Mouse (Mus musculus): Measurements from ENCODE around the gene Trhde. TPM values are rescaled to one million over a fixed set of nuclear protein-coding genes. Genes with fewer than 3 reads are reported as not detected.

Trhde gene
- polyA plus RNA-seq, 2 experiments = 2.0 to 3.3 TPM

GRCm38 (mm10) chr10:114759240-114759639 lies 42.9 kb downstream of the Trhde start:
- Histone ChIP-seq H3K36me3 (ENCODE audit: control insufficient read depth, insufficient read depth, low read length) (no peaks in the 10 kb centered on the region), H3K27me3 (ENCODE audit: control insufficient read depth, insufficient read depth, low read length) (no peaks in the 10 kb centered on the region), H3K9ac (ENCODE audit: low read depth, low read length, severe bottlenecking) (no peak overlapping the region), H3K9me3 (ENCODE audit: control insufficient read depth, low read length) (no peaks in the 10 kb centered on the region), H3K4me1 (ENCODE audit: control insufficient read depth, insufficient read depth, low read length) (no peaks in the 10 kb centered on the region), H3K4me3 (replicated peaks; ENCODE audit: low read length) (no peak overlapping the region), H3K4me2 (replicated peaks; ENCODE audit: low read depth, low read length, severe bottlenecking) (no peak overlapping the region), H3K27ac (replicated peaks; ENCODE audit: low read depth, low read length) (no peak overlapping the region)
- no peak for TF ChIP-seq POLR2A (IDR thresholded peaks at IDR 0.05; ENCODE audit: borderline replicate concordance, extremely low read depth, insufficient read depth, insufficient read length)
- ATAC-seq (ENCODE audit: low FRiP score, low read depth) (no peak), DNase-seq (ENCODE audit: low spot score) (no peak)
- 73% methylated on average over 3 of the region's 3 CpGs for WGBS

DNA sequence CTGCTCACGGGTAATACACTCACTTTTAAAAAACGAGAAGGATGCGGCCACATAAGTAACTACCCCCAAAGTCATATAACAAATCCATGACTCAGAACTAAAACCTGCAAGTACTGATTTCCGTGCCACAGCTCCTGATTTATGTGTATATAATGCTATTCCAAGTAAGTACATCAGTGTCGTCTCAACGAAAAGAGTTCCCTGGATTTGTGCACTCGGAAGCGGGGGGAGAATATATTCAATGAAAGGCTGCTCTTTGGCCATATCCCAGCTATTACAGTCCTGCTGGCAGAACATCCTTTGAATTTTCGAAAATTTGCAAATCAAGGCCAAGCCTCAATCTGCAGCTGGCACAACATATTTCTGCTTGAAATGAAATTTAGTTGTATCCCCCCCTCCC lies 43.5 kb downstream of the Trhde start:
- ATAC-seq (ENCODE audit: low FRiP score, low read depth) = no peak
- no peak for DNase-seq (ENCODE audit: low spot score)
- no peaks in the 10 kb centered on the region for H3K36me3 ChIP-seq (ENCODE audit: control insufficient read depth, insufficient read depth, low read length)
- H3K4me2 ChIP-seq (replicated peaks; ENCODE audit: low read depth, low read length, severe bottlenecking) = no peak overlapping the region
- H3K27ac ChIP-seq (replicated peaks; ENCODE audit: low read depth, low read length) = no peak overlapping the region
- no peaks in the 10 kb centered on the region for H3K4me1 ChIP-seq (ENCODE audit: control insufficient read depth, insufficient read depth, low read length)
- no peak overlapping the region for H3K9ac ChIP-seq (ENCODE audit: low read depth, low read length, severe bottlenecking)
- TF ChIP-seq POLR2A (IDR thresholded peaks at IDR 0.05; ENCODE audit: borderline replicate concordance, extremely low read depth, insufficient read depth, insufficient read length) = no peak
- 84% methylated on average over 9 of the region's 9 CpGs for WGBS
- H3K9me3 ChIP-seq (ENCODE audit: control insufficient read depth, low read length) = no peaks in the 10 kb centered on the region
- no peak overlapping the region for H3K4me3 ChIP-seq (replicated peaks; ENCODE audit: low read length)
- H3K27me3 ChIP-seq (ENCODE audit: control insufficient read depth, insufficient read depth, low read length) = no peaks in the 10 kb centered on the region

- Histone ChIP-seq H3K4me1 (ENCODE audit: control insufficient read depth, insufficient read depth, low read length) (peaks cover 10% of the 10 kb centered on the region), H3K36me3 (ENCODE audit: control insufficient read depth, insufficient read depth, low read length) (no peaks in the 10 kb centered on the region), H3K27ac (replicated peaks; ENCODE audit: low read depth, low read length) (no peak overlapping the region), H3K27me3 (ENCODE audit: control insufficient read depth, insufficient read depth, low read length) (no peaks in the 10 kb centered on the region), H3K4me3 (replicated peaks; ENCODE audit: low read length) (no peak overlapping the region; the same call in 1 of the 2 replicates), H3K9ac (ENCODE audit: low read depth, low read length, severe bottlenecking) (0 out of 2 replicates have a peak overlapping the region, but pooled peaks have one; percentile 21), H3K4me2 (replicated peaks; ENCODE audit: low read depth, low read length, severe bottlenecking) (peak overlapping the region; percentile 32), H3K9me3 (ENCODE audit: control insufficient read depth, low read length) (no peaks in the 10 kb centered on the region)
- DNase-seq (ENCODE audit: low spot score) = peak; percentile 45
- WGBS = 24% methylated on average over 15 of the region's 15 CpGs
- no peak for ATAC-seq (ENCODE audit: low FRiP score, low read depth)
- TF ChIP-seq POLR2A (IDR thresholded peaks at IDR 0.05; ENCODE audit: borderline replicate concordance, extremely low read depth, insufficient read depth, insufficient read length) = no peak
Observed at GRCm38 (mm10) chr10:114742755-114743705, 59.1 kb downstream of the Trhde start.

DNA sequence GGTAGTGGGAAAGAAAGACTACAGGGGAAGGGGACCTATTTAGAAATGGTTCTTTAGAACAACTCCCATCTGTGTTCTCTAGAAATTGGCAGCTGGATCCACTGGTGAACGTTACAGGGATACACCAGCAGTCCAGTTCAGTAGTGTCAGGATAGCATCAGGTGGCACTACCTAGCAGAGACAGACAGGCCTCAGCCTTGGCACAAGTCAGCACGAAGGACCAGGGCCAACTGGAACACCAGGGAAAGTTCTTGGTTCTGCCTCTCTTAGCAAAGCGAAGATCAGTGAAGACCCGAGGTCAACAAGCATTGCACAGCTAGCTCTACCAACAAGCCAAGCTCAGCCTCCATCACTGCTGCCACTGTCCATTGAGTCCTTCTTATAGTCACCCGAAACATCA lies 62.2 kb downstream of the Trhde start:
- DNase-seq (ENCODE audit: low spot score) (no peak), ATAC-seq (ENCODE audit: low FRiP score, low read depth) (no peak)
- H3K4me1 ChIP-seq (ENCODE audit: control insufficient read depth, insufficient read depth, low read length) = peaks cover 10% of the 10 kb centered on the region
- no peak overlapping the region for H3K4me2 ChIP-seq (replicated peaks; ENCODE audit: low read depth, low read length, severe bottlenecking)
- no peaks in the 10 kb centered on the region for H3K27me3 ChIP-seq (ENCODE audit: control insufficient read depth, insufficient read depth, low read length)
- no peak for TF ChIP-seq POLR2A (IDR thresholded peaks at IDR 0.05; ENCODE audit: borderline replicate concordance, extremely low read depth, insufficient read depth, insufficient read length)
- H3K9me3 ChIP-seq (ENCODE audit: control insufficient read depth, low read length) = no peaks in the 10 kb centered on the region
- H3K4me3 ChIP-seq (replicated peaks; ENCODE audit: low read length) = no peak overlapping the region
- no peak overlapping the region for H3K27ac ChIP-seq (replicated peaks; ENCODE audit: low read depth, low read length)
- H3K9ac ChIP-seq (ENCODE audit: low read depth, low read length, severe bottlenecking) = no peak overlapping the region
- no peaks in the 10 kb centered on the region for H3K36me3 ChIP-seq (ENCODE audit: control insufficient read depth, insufficient read depth, low read length)
- 85% methylated on average over 5 of the region's 5 CpGs for WGBS

DNA sequence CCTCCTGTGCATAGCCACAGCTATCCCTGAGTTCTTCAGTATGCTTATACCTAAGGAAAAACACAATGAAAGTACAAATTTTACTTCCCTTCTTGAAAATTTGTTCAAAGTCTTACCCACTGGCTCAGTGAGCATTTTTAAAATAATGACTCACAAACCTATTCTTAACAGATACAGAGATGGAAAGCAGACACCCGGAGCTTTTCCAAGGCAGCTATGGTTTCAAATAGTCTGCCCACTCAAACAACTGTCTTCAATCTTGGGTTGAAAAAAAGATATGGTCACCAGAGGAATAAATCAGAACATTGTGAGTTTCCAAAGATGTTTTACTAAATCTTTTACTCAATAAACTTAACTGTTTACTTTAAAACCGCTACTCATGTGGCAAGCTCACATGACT lies 64.5 kb downstream of the Trhde start:
- no peak overlapping the region for H3K4me3 ChIP-seq (replicated peaks; ENCODE audit: low read length)
- H3K27me3 ChIP-seq (ENCODE audit: control insufficient read depth, insufficient read depth, low read length) = no peaks in the 10 kb centered on the region
- 71% methylated on average over 2 of the region's 2 CpGs for WGBS
- no peak for TF ChIP-seq POLR2A (IDR thresholded peaks at IDR 0.05; ENCODE audit: borderline replicate concordance, extremely low read depth, insufficient read depth, insufficient read length)
- no peak overlapping the region for H3K27ac ChIP-seq (replicated peaks; ENCODE audit: low read depth, low read length)
- no peak overlapping the region for H3K4me2 ChIP-seq (replicated peaks; ENCODE audit: low read depth, low read length, severe bottlenecking)
- H3K9me3 ChIP-seq (ENCODE audit: control insufficient read depth, low read length) = no peaks in the 10 kb centered on the region
- no peak overlapping the region for H3K9ac ChIP-seq (ENCODE audit: low read depth, low read length, severe bottlenecking)
- DNase-seq (ENCODE audit: low spot score) = no peak
- H3K4me1 ChIP-seq (ENCODE audit: control insufficient read depth, insufficient read depth, low read length) = no peaks in the 10 kb centered on the region; the same call in 1 of the 2 replicates
- H3K36me3 ChIP-seq (ENCODE audit: control insufficient read depth, insufficient read depth, low read length) = no peaks in the 10 kb centered on the region
- ATAC-seq (ENCODE audit: low FRiP score, low read depth) = no peak

Data from limb, embryonic 14.5 days (tissue).